Mouse (Mus musculus) forebrain, embryonic 14.5 days (tissue): ENCODE data around the gene Dner. TPM values are rescaled to one million over a fixed set of nuclear protein-coding genes. Genes with fewer than 3 reads are reported as not detected.
A peak's percentile ranks its signal among the peaks of the same experiment; 100 is the strongest.

ENCODE experiments used
- ATAC-seq: fragments of 200-750 bp; cut with Nextera tagmentation; 2 replicates; pipeline ENCODE4 v1.8.0; 2017; ENCODE audit warnings: mild to moderate bottlenecking, moderate library complexity
- DNase-seq: peaks from one replicate; pipeline ENCODE4 v3.0.0-alpha.2; 2015; ENCODE audit warnings: low spot score
- H3K27ac ChIP-seq: fragments of 300-500 bp; sonication (generic); 2 replicates; pipeline ENCODE4 v1.5.1; 2014; ENCODE audit warnings: low read depth, mild to moderate bottlenecking, control low read depth, low read length, moderate library complexity
- H3K27me3 ChIP-seq: fragments of 300-500 bp; sonication (generic); replicated peaks from 2 replicates; pipeline ENCODE4 v1.6.1; 2014; ENCODE audit warnings: low read length, control low read depth, mixed read lengths; ENCODE audit not compliant: control insufficient read depth, insufficient read depth
- H3K36me3 ChIP-seq: fragments of 300-500 bp; sonication (generic); 2 replicates; pipeline ENCODE4 v1.6.1; 2014; ENCODE audit warnings: low read length, control low read depth; ENCODE audit not compliant: control insufficient read depth, insufficient read depth
- H3K4me1 ChIP-seq: fragments of 300-500 bp; sonication (generic); 2 replicates; pipeline ENCODE4 v1.6.1; 2014; ENCODE audit warnings: antibody characterized with exemption, low read length, control low read depth; ENCODE audit not compliant: control insufficient read depth, insufficient read depth
- H3K4me2 ChIP-seq: fragments of 300-500 bp; sonication (generic); 2 replicates; pipeline ENCODE4 v1.6.1; 2014; ENCODE audit warnings: mild to moderate bottlenecking, control low read depth, low read length
- H3K4me3 ChIP-seq: fragments of 300-500 bp; sonication (generic); 2 replicates; pipeline ENCODE4 v1.5.1; 2014; ENCODE audit warnings: low read depth, low read length, control low read depth
- H3K9ac ChIP-seq: fragments of 300-500 bp; sonication (generic); 2 replicates; pipeline ENCODE4 v1.6.1; 2014; ENCODE audit warnings: mild to moderate bottlenecking, low read length, control low read depth, moderate library complexity
- H3K9me3 ChIP-seq: fragments of 300-500 bp; sonication (generic); replicated peaks from 2 replicates; pipeline ENCODE4 v1.6.1; 2016; ENCODE audit warnings: low read length, control low read depth, mixed read lengths; ENCODE audit not compliant: control insufficient read depth
- WGBS: fragments of 180-500 bp; shearing (Covaris S2); extraction: QIAGEN DNeasy Blood & Tissue Kit; methylation state at CpG from one replicate; pipeline ENCODE4 v1.1.7; 2014; 5-methylcytosine and 5-hydroxymethylcytosine counted together
- polyA plus RNA-seq: library from polyadenylated mRNA; unstranded; fragments of >200 nt; fragmentation: Nextera tagmentation; extraction: Ambion mirVana; gene quantifications from 2 replicates; pipeline ENCODE4 v1.2.1, GENCODE M21; 2014

Dner gene
- polyA plus RNA-seq, 1 experiment from 2014 or later: 103 TPM

- ATAC-seq: no peak
- Histone ChIP-seq H3K9me3 (no peaks in the 10 kb centered on the region), H3K4me3 (no peak overlapping the region), H3K27ac (no peak overlapping the region), H3K27me3 (no peaks in the 10 kb centered on the region), H3K4me2 (no peak overlapping the region), H3K36me3 (no peaks in the 10 kb centered on the region), H3K9ac (no peak overlapping the region), H3K4me1 (no peaks in the 10 kb centered on the region)
- no peak for DNase-seq
- 83% methylated on average over 4 of the region's 4 CpGs for WGBS
These were observed 171.6 kb downstream of the Dner start for GRCm38 (mm10) chr1:84524413-84524812.

- H3K27ac ChIP-seq: no peak overlapping the region
- H3K9ac ChIP-seq: no peak overlapping the region
- no peaks in the 10 kb centered on the region for H3K4me1 ChIP-seq
- H3K36me3 ChIP-seq: no peaks in the 10 kb centered on the region
- DNase-seq (peak; percentile 59), ATAC-seq (no peak)
- H3K4me3 ChIP-seq: no peak overlapping the region
- H3K9me3 ChIP-seq: no peaks in the 10 kb centered on the region
- no peaks in the 10 kb centered on the region for H3K27me3 ChIP-seq
- no peak overlapping the region for H3K4me2 ChIP-seq
- WGBS: 63% methylated on average over 4 of the region's 4 CpGs
These were observed 173.1 kb downstream of the Dner start for GRCm38 (mm10) chr1:84522963-84523280.

- H3K36me3 ChIP-seq: no peaks in the 10 kb centered on the region
- H3K4me3 ChIP-seq: no peak overlapping the region
- DNase-seq (peak; percentile 44), ATAC-seq (no peak)
- no peak overlapping the region for H3K9ac ChIP-seq
- no peaks in the 10 kb centered on the region for H3K4me1 ChIP-seq
- 76% methylated on average over 4 of the region's 4 CpGs for WGBS
- no peaks in the 10 kb centered on the region for H3K27me3 ChIP-seq
- no peak overlapping the region for H3K27ac ChIP-seq
- no peak overlapping the region for H3K4me2 ChIP-seq
- H3K9me3 ChIP-seq: no peaks in the 10 kb centered on the region
These were observed 173.6 kb downstream of the Dner start for GRCm38 (mm10) chr1:84522256-84522962.

GRCm38 (mm10) chr1:84518347-84518746, 177.7 kb downstream of the Dner start:
- Histone ChIP-seq H3K4me3 (no peak overlapping the region), H3K27ac (no peak overlapping the region), H3K9me3 (no peaks in the 10 kb centered on the region), H3K4me1 (no peaks in the 10 kb centered on the region), H3K36me3 (no peaks in the 10 kb centered on the region), H3K27me3 (no peaks in the 10 kb centered on the region), H3K9ac (no peak overlapping the region), H3K4me2 (no peak overlapping the region)
- DNase-seq: no peak
- WGBS: 86% methylated on average over 4 of the region's 4 CpGs
- no peak for ATAC-seq

GRCm38 (mm10) chr1:84513201-84513600, 182.8 kb downstream of the Dner start:
- Histone ChIP-seq H3K4me3 (no peak overlapping the region), H3K27me3 (no peaks in the 10 kb centered on the region), H3K36me3 (no peaks in the 10 kb centered on the region), H3K27ac (no peak overlapping the region), H3K9ac (no peak overlapping the region), H3K4me2 (no peak overlapping the region), H3K9me3 (no peaks in the 10 kb centered on the region), H3K4me1 (no peaks in the 10 kb centered on the region)
- DNase-seq (no peak), ATAC-seq (no peak)
- WGBS: 57% methylated on average over 3 of the region's 3 CpGs

GRCm38 (mm10) chr1:84508510-84508909, 187.5 kb downstream of the Dner start:
- Histone ChIP-seq H3K9me3 (no peaks in the 10 kb centered on the region), H3K27me3 (no peaks in the 10 kb centered on the region), H3K9ac (no peak overlapping the region), H3K4me1 (no peaks in the 10 kb centered on the region), H3K36me3 (no peaks in the 10 kb centered on the region), H3K4me2 (no peak overlapping the region), H3K4me3 (no peak overlapping the region), H3K27ac (no peak overlapping the region)
- DNase-seq: no peak
- 74% methylated on average over 1 of the region's 1 CpGs for WGBS
- no peak for ATAC-seq

- H3K36me3 ChIP-seq: no peaks in the 10 kb centered on the region
- no peaks in the 10 kb centered on the region for H3K4me1 ChIP-seq
- no peaks in the 10 kb centered on the region for H3K9me3 ChIP-seq
- DNase-seq (no peak), ATAC-seq (no peak)
- H3K9ac ChIP-seq: no peak overlapping the region
- no peaks in the 10 kb centered on the region for H3K27me3 ChIP-seq
- no peak overlapping the region for H3K4me3 ChIP-seq
- H3K27ac ChIP-seq: no peak overlapping the region
- H3K4me2 ChIP-seq: no peak overlapping the region
These were observed 188.5 kb downstream of the Dner start for GRCm38 (mm10) chr1:84507568-84507967.

GRCm38 (mm10) chr1:84506984-84507546, 189.0 kb downstream of the Dner start:
- ATAC-seq: no peak
- 71% methylated on average over 6 of the region's 6 CpGs for WGBS
- Histone ChIP-seq H3K4me2 (no peak overlapping the region), H3K36me3 (no peaks in the 10 kb centered on the region), H3K9ac (no peak overlapping the region), H3K4me3 (no peak overlapping the region), H3K4me1 (no peaks in the 10 kb centered on the region), H3K27me3 (no peaks in the 10 kb centered on the region), H3K27ac (no peak overlapping the region), H3K9me3 (no peaks in the 10 kb centered on the region)
- DNase-seq: no peak

- 84% methylated on average over 3 of the region's 3 CpGs for WGBS
- ATAC-seq: peak; percentile 65; the same call in 1 of the 2 replicates
- H3K9ac ChIP-seq: no peak overlapping the region
- 0 out of 2 replicates have a peak overlapping the region, but pooled peaks have one; percentile 39 for H3K27ac ChIP-seq
- no peaks in the 10 kb centered on the region for H3K9me3 ChIP-seq
- H3K4me2 ChIP-seq: no peak overlapping the region
- H3K4me1 ChIP-seq: no peaks in the 10 kb centered on the region
- H3K36me3 ChIP-seq: no peaks in the 10 kb centered on the region
- H3K27me3 ChIP-seq: no peaks in the 10 kb centered on the region
- DNase-seq: peak; percentile 56
- H3K4me3 ChIP-seq: no peak overlapping the region
These were observed 195.3 kb downstream of the Dner start for GRCm38 (mm10) chr1:84500673-84501072.
